Mouse (Mus musculus): ENCODE results near the gene Fam13a.
A peak's percentile ranks its signal among the peaks of the same experiment; 100 is the strongest.

Gene Fam13a

GRCm38 (mm10) chr6:59024164-59024724 is at the start of gene Fam13a:
Fam13a (minus strand) TSS chr6:59024549.
- peak; percentile 92 for DNase-seq

- DNase-seq = no peak
Measured at GRCm38 (mm10) chr6:59072096-59073060, 48.0 kb upstream of the Fam13a start.

GRCm38 (mm10) chr6:59071691-59072090 is 47.3 kb upstream of the Fam13a start:
- DNase-seq = no peak

GRCm38 (mm10) chr6:59068187-59068586 is 43.8 kb upstream of the Fam13a start:
- DNase-seq = no peak

GRCm38 (mm10) chr6:59064440-59064839 is 40.1 kb upstream of the Fam13a start:
- DNase-seq = no peak

GRCm38 (mm10) chr6:59053232-59053631 is 28.9 kb upstream of the Fam13a start:
- no peak for DNase-seq

- DNase-seq = no peak
Measured at GRCm38 (mm10) chr6:59039719-59040118, 15.4 kb upstream of the Fam13a start.

- no peak for DNase-seq
Measured at GRCm38 (mm10) chr6:59032748-59033147, 8.4 kb upstream of the Fam13a start.

- DNase-seq = no peak
Measured at GRCm38 (mm10) chr6:59031539-59031938, 7.2 kb upstream of the Fam13a start.

- DNase-seq = no peak
Measured at GRCm38 (mm10) chr6:59030667-59031066, 6.3 kb upstream of the Fam13a start.

- DNase-seq = no peak
Measured at GRCm38 (mm10) chr6:59030037-59030436, 5.7 kb upstream of the Fam13a start.

- no peak for DNase-seq
Measured at GRCm38 (mm10) chr6:59028871-59029270, 4.5 kb upstream of the Fam13a start.

- no peak for DNase-seq
Measured at GRCm38 (mm10) chr6:59024806-59025205, 457 bp upstream of the Fam13a start.

- DNase-seq = no peak
Measured at GRCm38 (mm10) chr6:59023455-59024163, 740 bp downstream of the Fam13a start.

- DNase-seq = no peak
Measured at GRCm38 (mm10) chr6:59022621-59023020, 1.7 kb downstream of the Fam13a start.

GRCm38 (mm10) chr6:59020346-59020745 is 4.0 kb downstream of the Fam13a start:
- peak; percentile 30 for DNase-seq

GRCm38 (mm10) chr6:59019847-59020246 is 4.5 kb downstream of the Fam13a start:
- DNase-seq = no peak

GRCm38 (mm10) chr6:59016336-59016832 is 8.0 kb downstream of the Fam13a start:
- no peak for DNase-seq

GRCm38 (mm10) chr6:59014760-59015159 is 9.6 kb downstream of the Fam13a start:
- DNase-seq = no peak

GRCm38 (mm10) chr6:59014088-59014759 is 10.1 kb downstream of the Fam13a start:
- DNase-seq = no peak

- DNase-seq = no peak
Measured at GRCm38 (mm10) chr6:59010792-59011191, 13.6 kb downstream of the Fam13a start.

- no peak for DNase-seq
Measured at GRCm38 (mm10) chr6:59004630-59005029, 19.7 kb downstream of the Fam13a start.

GRCm38 (mm10) chr6:58999044-58999453 is 25.3 kb downstream of the Fam13a start:
- no peak for DNase-seq
